Mouse (Mus musculus) embryonic fibroblast, embryonic 13.5 days (primary cell): Measurements from ENCODE around the gene Supt6. TPM values are rescaled to one million over a fixed set of nuclear protein-coding genes. Genes with fewer than 3 reads are reported as not detected.
"Not testable (repeated sequence)": the region's sequence is repeated elsewhere in the genome, so short reads cannot be mapped to it uniquely, and the experiment has no call there.

Source experiments
- H3K27ac ChIP-seq: 2 replicates; pipeline ENCODE4 v1.5.1; 2012; ENCODE audit warnings: low read length, control low read depth, inconsistent platforms; ENCODE audit not compliant: insufficient read depth
- H3K4me1 ChIP-seq: 2 replicates; pipeline ENCODE4 v1.6.1; 2011; ENCODE audit warnings: low read length; ENCODE audit not compliant: control insufficient read depth, insufficient read depth
- H3K4me3 ChIP-seq: 2 replicates; pipeline ENCODE4 v1.5.1; 2011; ENCODE audit warnings: mild to moderate bottlenecking, control low read depth, low read length; ENCODE audit not compliant: insufficient read depth
- CTCF ChIP-seq: IDR thresholded peaks from 2 replicates; pipeline ENCODE4 v1.5.1; 2011; ENCODE audit warnings: mild to moderate bottlenecking, control low read depth, low read length, moderate library complexity, borderline replicate concordance; ENCODE audit not compliant: insufficient read depth
- POLR2A ChIP-seq: IDR thresholded peaks from 2 replicates; pipeline ENCODE4 v1.6.1; 2011; ENCODE audit warnings: low read depth, mild to moderate bottlenecking, control low read depth, low read length, moderate library complexity
- polyA plus RNA-seq: library from polyadenylated mRNA; stranded (reverse); fragments of >200 nt; gene quantifications from 2 replicates; pipeline ENCODE4 v1.2.4, GENCODE M21; 2011; ENCODE audit warnings: low read depth; ENCODE audit not compliant: missing spikeins, insufficient read length

Supt6 gene
- 56.1 and 57.8 TPM in 2 replicates for polyA plus RNA-seq

DNA sequence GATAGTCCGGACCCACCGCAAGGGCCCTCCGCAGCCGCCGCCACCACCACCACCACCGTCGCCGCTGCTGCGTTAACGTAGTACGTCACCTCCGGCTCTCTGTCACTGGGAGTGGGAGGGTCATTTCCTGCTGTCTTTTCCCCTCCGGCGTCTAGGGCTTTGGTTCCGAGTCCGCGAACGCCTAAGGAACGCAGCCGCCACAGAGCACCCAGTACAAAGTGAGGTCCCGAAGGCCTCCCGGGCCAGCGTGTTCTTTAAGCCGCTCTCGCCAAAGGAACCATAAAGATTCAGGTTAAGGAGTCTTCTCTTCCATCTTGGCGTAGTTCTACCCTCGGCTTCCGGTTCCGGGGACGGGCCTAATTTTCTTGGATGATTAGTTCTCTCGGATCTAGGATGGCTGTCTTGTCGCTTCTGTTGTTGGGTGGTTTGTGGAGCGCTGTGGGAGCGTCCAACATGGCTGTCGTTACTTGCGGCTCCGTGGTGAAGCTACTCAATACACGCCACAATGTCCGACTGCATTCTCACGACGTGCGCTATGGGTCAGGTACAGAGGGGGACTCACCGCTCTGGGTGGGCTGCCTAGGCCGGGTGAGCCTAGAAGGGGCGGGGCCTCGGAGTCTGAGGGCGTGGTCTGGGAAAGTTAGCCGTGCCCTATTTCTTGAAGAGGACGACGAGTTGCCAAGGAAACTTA, at the start of gene Supt6, which contains the start of gene Sdf2:
Supt6 (minus strand) TSS at position 361 of the 691 bp plus-strand sequence.
Sdf2 (plus strand) TSS at position 120 of the 691 bp plus-strand sequence.
- H3K4me3 ChIP-seq, result peak within 1 kb of the TSS; percentile 78
- peak within 1 kb of the TSS; percentile 96 for H3K27ac ChIP-seq
- peaks cover 2% of the 10 kb centered on the region; the same call in 1 of the 2 replicates for H3K4me1 ChIP-seq
- TF ChIP-seq POLR2A (peak; percentile 85), CTCF (no peak)

DNA sequence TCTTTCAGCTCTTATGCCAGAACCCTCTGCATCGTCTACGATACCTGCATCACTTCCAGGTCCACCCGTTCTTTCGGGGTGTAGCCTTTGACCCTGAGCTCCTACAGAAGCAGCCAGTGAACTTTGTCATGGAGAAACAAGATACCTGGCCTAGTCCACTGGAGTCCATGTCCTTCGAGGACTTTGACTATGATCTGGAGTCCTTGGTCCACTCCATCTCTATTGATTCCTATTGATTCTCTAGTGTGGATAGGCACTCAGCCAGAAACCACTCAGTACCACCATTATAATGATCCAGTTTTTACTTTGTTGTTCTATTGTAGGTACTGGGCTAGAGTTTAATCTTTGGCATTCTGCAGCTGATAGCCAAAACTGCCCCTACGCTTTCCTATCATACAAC, 48.8 kb upstream of the Supt6 start:
- Histone ChIP-seq H3K4me3 (no peak overlapping the region), H3K4me1 (no peaks in the 10 kb centered on the region), H3K27ac (no peak overlapping the region)
- TF ChIP-seq POLR2A, result no peak
- no peak for TF ChIP-seq CTCF

DNA sequence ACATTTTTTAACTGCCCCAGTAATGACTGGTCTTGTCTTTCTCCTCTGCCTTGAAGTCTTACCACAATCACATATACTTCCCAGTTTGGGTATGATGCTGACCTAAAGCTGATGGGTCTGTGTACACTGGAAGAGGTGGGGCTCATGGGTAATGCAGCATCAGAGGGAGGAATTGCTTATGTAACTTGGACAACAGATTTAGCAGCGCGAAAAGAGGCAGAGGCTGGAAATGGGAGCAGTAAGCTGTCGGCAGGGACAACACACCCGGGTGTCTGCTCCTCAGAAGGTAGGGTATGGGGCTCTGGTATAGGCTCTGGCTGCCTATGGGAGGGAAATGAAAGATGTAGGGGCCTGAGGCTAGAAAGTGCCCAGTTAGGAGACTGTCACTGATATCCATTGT, 44.9 kb upstream of the Supt6 start, which contains the start of gene BC030499:
BC030499 (plus strand) TSS at position 188 of the 400 bp plus-strand sequence.
- Histone ChIP-seq H3K4me1 (no peaks in the 10 kb centered on the region), H3K4me3 (no peak within 1 kb of the TSS), H3K27ac (no peak within 1 kb of the TSS)
- TF ChIP-seq POLR2A, result no peak

DNA sequence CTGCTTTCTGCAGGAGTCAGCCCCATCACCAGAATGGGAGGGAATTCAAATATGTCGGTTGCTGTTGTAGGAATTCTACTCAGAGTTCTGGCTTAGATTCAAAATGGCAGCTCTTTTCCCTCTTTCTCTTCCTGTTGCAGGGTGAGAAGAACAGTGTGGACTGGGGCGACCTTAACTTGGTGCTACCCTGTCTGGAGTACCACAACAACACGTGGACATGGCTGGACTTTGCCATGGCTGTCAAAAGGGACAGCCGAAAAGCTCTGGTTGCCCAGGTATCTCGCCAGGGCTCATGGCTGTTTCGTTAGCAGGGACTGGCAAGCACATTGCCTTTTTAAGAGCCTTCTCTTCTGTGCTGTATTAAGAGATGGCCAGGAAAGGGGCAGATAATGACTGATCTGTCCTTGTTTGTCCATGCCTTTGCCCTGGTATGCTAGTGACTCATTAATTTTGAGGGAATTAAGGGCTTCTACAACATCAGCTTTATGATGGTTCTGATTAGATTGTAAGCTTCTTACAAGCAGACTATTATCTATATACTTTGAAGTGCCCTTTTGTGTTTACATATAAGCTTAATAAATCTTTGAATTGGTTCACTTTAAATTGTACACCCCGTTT, 43.5 kb upstream of the Supt6 start:
- TF ChIP-seq POLR2A, result no peak
- TF ChIP-seq CTCF, result no peak
- Histone ChIP-seq H3K4me1 (no peaks in the 10 kb centered on the region), H3K4me3 (no peak overlapping the region), H3K27ac (no peak overlapping the region)

DNA sequence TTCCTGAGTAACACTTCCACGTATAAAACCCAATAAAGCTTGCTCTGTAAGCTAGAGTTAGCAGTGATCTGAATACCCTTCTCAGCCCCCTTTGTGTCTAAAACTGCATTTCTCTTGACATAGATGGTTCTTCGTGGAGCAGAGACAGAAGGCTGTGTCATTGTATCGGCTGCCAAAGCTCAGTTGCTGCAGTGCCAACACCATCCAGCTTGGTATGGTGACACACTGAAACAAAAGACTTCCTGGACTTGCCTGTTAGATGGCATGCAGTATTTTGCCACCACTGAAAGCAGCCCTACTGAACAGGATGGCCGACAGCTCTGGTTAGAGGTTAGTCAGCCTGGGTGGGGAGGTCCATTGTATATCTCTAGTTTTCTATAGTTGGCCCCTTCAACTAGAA, 33.8 kb upstream of the Supt6 start:
- no peak overlapping the region for H3K4me3 ChIP-seq
- H3K27ac ChIP-seq, result no peak overlapping the region
- H3K4me1 ChIP-seq, result no peaks in the 10 kb centered on the region
- TF ChIP-seq CTCF, result no peak
- TF ChIP-seq POLR2A, result no peak

DNA sequence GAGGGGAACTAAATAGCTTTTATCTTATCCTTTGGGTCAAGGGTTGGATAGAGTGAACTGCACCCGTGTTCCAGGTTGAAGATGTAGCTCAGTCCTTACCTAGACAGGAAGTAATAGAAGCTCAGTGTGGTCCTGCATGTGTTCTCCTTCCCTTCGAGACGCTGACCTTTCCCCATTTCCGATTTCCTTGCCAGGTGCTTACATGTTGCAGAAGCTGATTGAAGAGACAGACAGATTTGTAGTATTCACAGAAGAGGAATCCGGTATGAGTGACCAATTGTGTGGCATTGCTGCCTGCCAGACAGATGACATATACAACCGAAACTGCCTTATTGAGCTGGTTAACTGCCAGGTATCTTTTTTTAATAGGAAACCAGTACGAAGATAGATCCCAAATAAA, 33.1 kb upstream of the Supt6 start:
- TF ChIP-seq POLR2A, result no peak
- no peak for TF ChIP-seq CTCF
- H3K4me1 ChIP-seq, result no peaks in the 10 kb centered on the region
- no peak overlapping the region for H3K4me3 ChIP-seq
- no peak overlapping the region for H3K27ac ChIP-seq

DNA sequence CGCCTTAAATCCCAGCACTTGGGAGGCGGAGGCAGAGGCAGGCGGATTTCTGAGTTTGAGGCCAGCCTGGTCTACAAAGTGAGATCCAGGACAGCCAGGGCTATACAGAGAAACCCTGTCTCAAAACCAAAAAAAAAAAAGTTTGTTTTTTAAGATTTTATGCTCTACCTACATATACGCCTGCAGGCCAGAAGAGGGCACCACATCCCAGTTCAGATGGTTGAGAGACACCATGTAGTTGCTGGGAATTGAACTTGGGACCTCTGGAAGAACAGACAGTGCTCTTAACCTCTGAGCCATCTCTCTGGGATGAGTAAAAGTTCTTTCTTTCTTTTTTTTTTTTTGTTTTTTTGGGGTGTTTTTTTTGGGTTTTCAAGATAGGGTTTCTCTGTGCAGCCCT, 30.4 kb upstream of the Supt6 start:
- H3K4me3 ChIP-seq, H3K27ac ChIP-seq, H3K4me1 ChIP-seq: not testable (repeated sequence)

DNA sequence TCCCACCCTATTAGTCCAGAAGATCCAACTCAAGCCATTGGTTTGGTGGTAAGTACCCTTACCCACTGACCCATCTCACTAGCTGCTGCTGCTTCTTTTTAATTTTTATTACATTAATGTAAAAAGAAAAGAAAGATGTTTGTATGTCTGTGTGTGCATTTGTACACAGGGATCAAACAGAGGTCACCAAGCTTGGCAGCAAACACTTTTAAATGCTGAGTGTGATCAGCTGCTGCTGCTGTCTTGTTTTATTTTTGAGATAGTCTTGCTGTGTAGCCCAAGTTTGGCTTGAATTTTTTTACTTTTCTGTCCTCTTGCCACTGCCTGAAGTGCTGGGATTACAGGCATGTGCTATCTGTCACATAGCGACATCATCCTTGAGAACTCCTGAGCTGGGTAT, 29.8 kb upstream of the Supt6 start:
- no peak for TF ChIP-seq CTCF
- no peak for TF ChIP-seq POLR2A
- Histone ChIP-seq H3K27ac (no peak overlapping the region), H3K4me1 (no peaks in the 10 kb centered on the region)

DNA sequence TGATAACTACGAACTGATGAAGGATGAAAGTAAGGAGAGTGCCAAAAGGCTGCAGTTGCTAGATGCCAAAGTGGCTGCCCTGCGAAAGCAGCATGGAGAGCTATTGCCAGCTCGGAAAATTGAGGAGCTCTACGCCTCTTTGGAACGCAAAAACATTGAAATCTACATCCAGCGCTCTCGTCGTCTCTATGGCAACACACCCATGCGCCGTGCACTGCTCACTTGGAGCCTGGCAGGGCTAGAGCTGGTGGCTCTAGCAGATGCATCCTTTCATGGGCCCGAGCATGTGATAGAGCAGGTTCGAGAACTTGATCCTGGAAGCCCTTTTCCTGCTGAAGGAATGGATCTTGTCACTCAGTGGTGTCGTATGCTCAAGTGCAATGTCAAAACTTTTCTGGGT, 26.2 kb upstream of the Supt6 start:
- TF ChIP-seq CTCF (no peak), POLR2A (no peak)
- H3K27ac ChIP-seq, result no peak overlapping the region
- no peaks in the 10 kb centered on the region for H3K4me1 ChIP-seq
- H3K4me3 ChIP-seq, result no peak overlapping the region

More for the DNA sequence above, 29.8 kb upstream of the Supt6 start:
- no peak overlapping the region for H3K4me3 ChIP-seq

DNA sequence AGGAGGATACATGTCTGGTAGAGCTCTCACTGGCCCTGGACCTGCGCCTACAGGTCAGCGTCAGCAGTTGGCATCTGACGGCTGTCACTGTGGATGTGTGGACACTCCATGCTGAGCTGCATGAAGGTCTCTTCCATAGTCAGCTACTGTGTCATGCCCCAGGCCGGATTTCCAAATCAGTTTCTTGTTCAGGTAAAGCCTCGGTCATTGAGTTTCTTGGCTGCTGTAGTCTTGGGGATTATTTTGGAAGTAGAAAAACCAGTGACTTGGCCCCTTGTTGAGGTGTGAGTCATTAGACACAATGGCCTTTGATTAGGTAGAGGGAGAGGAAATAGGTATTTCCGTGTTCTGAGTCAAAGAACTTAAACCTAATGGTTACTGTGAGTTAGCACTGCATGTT, 19.8 kb upstream of the Supt6 start:
- H3K27ac ChIP-seq, result no peak overlapping the region
- H3K4me3 ChIP-seq, result no peak overlapping the region
- no peak for TF ChIP-seq CTCF
- no peak for TF ChIP-seq POLR2A
- H3K4me1 ChIP-seq, result peaks cover 2% of the 10 kb centered on the region
